Mouse (Mus musculus) bone marrow macrophage, adult 2 months (primary cell): ENCODE data around the gene Cgnl1.

ENCODE experiments used
- CTCF ChIP-seq: IDR thresholded peaks from 2 replicates; pipeline ENCODE4 v1.5.1; 2012; ENCODE audit warnings: low read depth, mild to moderate bottlenecking, low read length, moderate library complexity
- POLR2A ChIP-seq: IDR thresholded peaks from 2 replicates; pipeline ENCODE4 v1.6.1; 2012; ENCODE audit warnings: mild to moderate bottlenecking, low read depth, low read length, borderline replicate concordance

DNA sequence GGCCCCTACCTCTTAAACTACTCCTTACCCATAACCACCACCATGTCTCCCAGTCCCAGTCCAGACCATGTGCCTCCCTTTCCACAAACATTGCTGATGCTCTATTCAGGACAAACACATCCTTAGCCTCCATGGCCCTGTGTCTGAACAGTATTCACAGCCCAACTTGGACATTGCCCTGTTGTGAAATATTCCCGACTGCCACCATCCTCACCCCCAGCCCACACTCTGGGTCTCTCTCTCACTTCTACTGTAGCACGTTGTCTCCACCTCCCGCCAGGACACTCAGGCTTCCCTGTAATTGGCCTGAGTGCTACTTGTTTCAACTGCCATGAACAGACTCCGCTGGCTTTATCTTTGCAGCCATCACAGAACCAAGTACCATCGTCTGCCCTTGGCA, 72.3 kb downstream of the Cgnl1 start:
- TF ChIP-seq CTCF (no peak), POLR2A (no peak)
